Mouse (Mus musculus) T-helper 17 cell (primary cell): ENCODE measurements around the gene Casq2.

Experiments
- in situ Hi-C, 2 experiments: fragments of 300-600 bp; cut with MboI, MseI; formaldehyde crosslinking; loops; 1 replicate in 1 of 2; 2 replicates in 1 of 2; pipeline ENCODE4 v1.15.1; 2025; ENCODE audit warnings: high pct_unique_total_duplicates in 2 of 2

Gene Casq2

GRCm38 (mm10) chr3:102127114-102127513, 40.9 kb downstream of the Casq2 start:
- in situ Hi-C loops: no loop called here

GRCm38 (mm10) chr3:102128242-102128641, 42.0 kb downstream of the Casq2 start:
- in situ Hi-C loops: no loop called here

GRCm38 (mm10) chr3:102130478-102130877, 44.3 kb downstream of the Casq2 start:
- in situ Hi-C loops: no loop called here

GRCm38 (mm10) chr3:102131627-102132324, 45.6 kb downstream of the Casq2 start:
- in situ Hi-C loops: no loop called here

- in situ Hi-C loops: no loop called here
Observed at GRCm38 (mm10) chr3:102135389-102136113, 49.3 kb downstream of the Casq2 start.

- in situ Hi-C loops: no loop called here
Observed at GRCm38 (mm10) chr3:102137158-102137557, 50.9 kb downstream of the Casq2 start.

- in situ Hi-C loops: no loop called here
Observed at GRCm38 (mm10) chr3:102138899-102139298, 52.7 kb downstream of the Casq2 start.

GRCm38 (mm10) chr3:102140606-102141005, 54.4 kb downstream of the Casq2 start:
- in situ Hi-C loops: no loop called here

GRCm38 (mm10) chr3:102141451-102141850, 55.2 kb downstream of the Casq2 start:
- in situ Hi-C loops: no loop called here

GRCm38 (mm10) chr3:102141893-102142292, 55.7 kb downstream of the Casq2 start:
- in situ Hi-C loops: no loop called here

- in situ Hi-C loops: no loop called here
Observed at GRCm38 (mm10) chr3:102142947-102143346, 56.7 kb downstream of the Casq2 start.

GRCm38 (mm10) chr3:102143536-102143935, 57.3 kb downstream of the Casq2 start:
- in situ Hi-C loops: no loop called here

- in situ Hi-C loops: no loop called here
Observed at GRCm38 (mm10) chr3:102144401-102144800, 58.2 kb downstream of the Casq2 start.

- in situ Hi-C loops: no loop called here
Observed at GRCm38 (mm10) chr3:102145645-102146386, 59.6 kb downstream of the Casq2 start.

GRCm38 (mm10) chr3:102146428-102146827, 60.2 kb downstream of the Casq2 start:
- in situ Hi-C loops: no loop called here

- in situ Hi-C loops: no loop called here
Observed at GRCm38 (mm10) chr3:102147189-102147588, 61.0 kb downstream of the Casq2 start.

- in situ Hi-C loops: no loop called here
Observed at GRCm38 (mm10) chr3:102149941-102150340, 63.7 kb downstream of the Casq2 start.

GRCm38 (mm10) chr3:102151850-102152249, 65.6 kb downstream of the Casq2 start:
- in situ Hi-C loops: no loop called here

GRCm38 (mm10) chr3:102152471-102152870, 66.3 kb downstream of the Casq2 start:
- in situ Hi-C loops: no loop called here

GRCm38 (mm10) chr3:102152872-102153271, 66.7 kb downstream of the Casq2 start:
- in situ Hi-C loops: no loop called here

GRCm38 (mm10) chr3:102154107-102154506, 67.9 kb downstream of the Casq2 start:
- in situ Hi-C loops: no loop called here

- in situ Hi-C loops: no loop called here
Observed at GRCm38 (mm10) chr3:102156737-102157136, 70.5 kb downstream of the Casq2 start.
